Mouse (Mus musculus): ENCODE results near the gene Mbtps2. TPM values are rescaled to one million over a fixed set of nuclear protein-coding genes. Genes with fewer than 3 reads are reported as not detected.

Gene Mbtps2
- total RNA-seq (2021), result 10 to 100 TPM; 28.9 to 32.1 TPM
- long read RNA-seq, experiment 1, full-length matches to known transcripts, result 5 of 19 reads
- long read RNA-seq, experiment 1, partial matches to known transcripts, result 5 of 19 reads
- long read RNA-seq, experiment 1, other reads (novel, unspliced or antisense), result 9 of 19 reads
- long read RNA-seq, experiment 2, full-length matches to known transcripts, result 4 of 16 reads
- long read RNA-seq, experiment 2, partial matches to known transcripts, result 2 of 16 reads
- long read RNA-seq, experiment 2, other reads (novel, unspliced or antisense), result 10 of 16 reads

- DNase-seq (ENCODE audit: low spot score in 2 of 2), result peak; percentile 28 to 39
These were observed at the start of gene Mbtps2 for GRCm38 (mm10) chrX:157598186-157598996. TSS of gene Mbtps2 (minus strand) at chrX:157598715.

DNA sequence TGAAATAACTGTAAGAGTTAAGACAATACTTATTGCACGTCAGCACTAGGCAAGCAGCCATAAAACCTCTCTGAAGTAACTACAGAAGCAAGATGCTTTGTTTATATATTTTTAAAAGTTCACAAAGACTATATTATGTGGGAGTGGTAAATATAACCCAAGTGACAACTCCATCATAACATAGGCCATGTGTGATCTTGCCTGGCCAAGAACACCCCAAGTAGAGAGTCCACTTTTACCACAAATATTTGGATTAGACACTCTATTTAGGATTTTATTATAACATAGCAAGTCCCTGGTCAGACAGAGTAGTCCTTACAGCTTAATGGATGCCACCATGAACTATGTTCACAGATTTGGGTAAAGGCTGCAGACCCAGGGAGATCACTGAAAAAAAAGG lies 47.9 kb upstream of the Mbtps2 start:
- DNase-seq (ENCODE audit: low spot score in 2 of 2), result no peak

DNA sequence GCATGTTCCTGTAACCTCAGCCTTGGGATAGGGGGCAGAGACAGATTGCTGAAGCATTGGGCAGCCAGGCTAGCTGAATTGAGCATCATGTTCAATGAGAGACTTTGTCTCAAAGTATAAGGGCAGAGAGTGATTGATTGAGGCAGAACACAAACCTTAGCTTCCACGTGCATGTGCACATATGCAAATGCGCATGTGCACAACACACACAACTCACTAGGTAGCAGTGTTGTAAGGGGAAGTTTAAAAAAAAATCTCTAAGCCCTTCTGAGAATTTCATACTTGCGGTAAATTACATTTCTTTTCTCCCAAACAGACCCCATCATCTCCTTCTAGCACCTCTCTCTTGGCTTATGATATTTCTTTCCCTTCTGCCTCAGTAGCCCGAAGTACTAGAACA lies 46.2 kb upstream of the Mbtps2 start:
- DNase-seq (ENCODE audit: low spot score in 2 of 2), result no peak

DNA sequence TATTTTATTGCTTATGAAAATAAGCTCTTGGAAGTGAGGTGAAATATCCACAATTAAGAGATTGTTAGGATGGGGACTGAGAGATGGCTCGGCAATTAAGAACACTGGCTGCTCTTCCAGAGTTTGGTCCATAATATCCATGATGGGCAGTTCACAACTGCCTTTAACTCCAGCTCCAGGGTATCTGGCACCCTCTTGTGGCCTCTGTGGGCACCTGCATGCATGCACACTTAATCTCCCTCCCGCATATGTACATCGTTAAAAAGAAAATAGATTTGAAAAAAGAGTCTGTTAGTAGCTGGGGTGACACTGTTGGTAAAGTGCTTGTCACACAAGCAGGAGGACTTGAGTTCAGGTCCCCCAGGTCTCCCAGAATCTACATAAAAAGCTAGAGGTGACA lies 45.8 kb upstream of the Mbtps2 start:
- DNase-seq (ENCODE audit: low spot score in 2 of 2), result peak; percentile 39 to 49

- no peak for DNase-seq (ENCODE audit: low spot score in 2 of 2)
These were observed 44.3 kb upstream of the Mbtps2 start for GRCm38 (mm10) chrX:157642856-157643255.

GRCm38 (mm10) chrX:157637253-157637652 lies 38.7 kb upstream of the Mbtps2 start:
- DNase-seq (ENCODE audit: low spot score in 2 of 2), result no peak

DNA sequence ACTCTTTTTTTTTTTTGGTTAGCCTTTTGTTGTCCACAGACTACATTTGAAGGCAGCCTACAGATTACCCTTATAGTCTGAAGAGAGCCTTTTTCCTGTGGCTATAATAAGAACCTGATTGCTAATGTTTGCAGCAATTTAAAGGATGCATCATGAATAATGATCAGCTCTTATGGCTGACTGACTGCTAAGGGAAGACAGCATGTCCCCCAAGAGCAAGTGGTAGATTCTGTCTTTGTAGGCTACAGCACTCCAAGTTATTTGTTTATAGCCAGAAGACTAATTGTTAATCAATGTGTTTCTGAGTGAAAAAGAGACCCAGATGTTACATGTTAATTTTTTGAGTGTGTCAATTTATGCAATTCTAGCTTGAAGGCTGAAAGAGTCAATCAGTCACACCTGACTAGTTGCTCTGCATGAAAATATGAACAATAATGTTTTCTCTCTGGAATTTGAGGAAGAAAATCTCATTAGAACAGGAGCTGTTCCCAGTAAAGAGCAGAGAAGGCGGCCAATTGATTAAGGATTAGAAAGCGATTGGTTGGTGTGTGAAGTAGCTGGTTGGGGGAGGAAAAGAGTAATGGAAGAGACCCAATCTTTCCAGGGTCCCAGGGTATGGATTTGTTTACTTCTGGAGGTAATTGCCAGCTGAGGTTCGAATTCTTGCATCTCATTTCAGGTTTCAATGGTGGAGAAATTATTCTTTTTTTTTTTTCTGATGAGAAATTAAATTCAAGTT lies 35.3 kb upstream of the Mbtps2 start:
- no peak for DNase-seq (ENCODE audit: low spot score in 2 of 2)

DNA sequence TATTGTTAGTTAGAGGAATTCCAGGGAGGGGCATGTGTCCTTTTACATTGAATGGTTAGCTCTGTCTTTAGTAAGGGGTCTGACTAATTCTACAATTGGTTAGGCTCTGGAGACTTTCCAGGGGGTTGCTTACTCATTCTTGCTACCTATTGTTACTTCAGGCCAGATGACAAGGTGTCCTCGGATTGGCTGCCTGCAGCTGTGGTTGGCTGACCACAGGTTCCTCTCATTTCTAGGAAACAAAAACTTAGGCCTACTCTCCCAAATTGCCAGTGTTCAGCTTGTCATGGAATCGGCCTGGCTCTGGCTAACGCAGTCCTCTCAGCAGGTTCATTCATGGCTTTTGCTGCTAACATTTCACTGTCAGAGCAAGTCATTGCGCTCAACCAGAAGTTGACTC lies 31.8 kb upstream of the Mbtps2 start:
- DNase-seq (ENCODE audit: low spot score in 2 of 2), result no peak

GRCm38 (mm10) chrX:157612894-157613293 lies 14.4 kb upstream of the Mbtps2 start:
- peak; percentile 50 to 53 for DNase-seq (ENCODE audit: low spot score in 2 of 2)

- peak in 1 of 2 experiments; percentile 12 for DNase-seq (ENCODE audit: low spot score in 2 of 2)
These were observed 2.9 kb upstream of the Mbtps2 start for GRCm38 (mm10) chrX:157601450-157601849.

DNA sequence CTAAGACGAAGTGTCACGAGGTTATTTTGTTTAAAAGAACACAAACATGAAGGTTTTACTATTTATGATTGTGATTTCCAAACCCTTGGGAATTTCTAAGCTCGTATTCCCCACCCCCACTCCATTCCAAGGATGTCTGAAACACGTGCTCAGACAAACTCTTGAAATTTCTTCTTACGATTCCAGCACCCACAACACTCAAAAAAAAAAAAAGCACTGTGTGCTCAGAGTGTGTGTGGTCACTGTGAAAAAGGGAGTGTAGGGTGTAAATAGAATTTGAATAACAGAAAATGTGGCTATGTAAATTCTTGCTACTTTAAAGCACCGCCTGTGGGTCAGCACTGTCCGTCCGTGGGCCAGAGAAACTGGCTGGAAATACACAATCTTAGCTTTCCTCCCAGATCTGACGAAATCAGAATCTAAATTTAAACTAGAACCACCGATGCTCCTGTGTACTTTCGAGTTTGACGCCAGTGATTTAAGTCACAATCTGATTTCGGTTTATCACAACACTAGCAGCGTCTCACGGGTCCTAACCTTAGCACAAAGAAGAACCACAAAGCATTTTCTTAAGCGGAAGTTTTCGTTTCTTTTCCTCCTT lies 830 bp downstream of the Mbtps2 start:
- DNase-seq (ENCODE audit: low spot score in 2 of 2), result no peak

DNA sequence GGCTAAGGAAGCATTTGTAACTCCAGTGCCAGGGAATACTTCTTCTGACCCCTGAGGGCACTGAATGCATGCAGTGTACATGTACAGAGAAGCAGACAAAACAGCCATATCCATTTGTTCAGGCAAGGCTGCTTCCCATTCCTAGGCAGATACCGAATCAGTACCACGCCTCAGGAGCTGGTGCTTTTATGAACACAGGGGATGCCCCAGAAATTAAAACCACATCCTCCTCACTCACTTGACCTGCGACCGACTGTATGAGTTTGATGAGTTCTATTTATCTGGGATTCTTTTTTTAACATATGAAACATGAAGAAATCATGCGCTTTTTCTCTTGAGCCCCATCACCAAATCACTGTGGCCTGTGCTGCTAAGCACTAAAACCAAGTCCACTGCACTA lies 1.7 kb downstream of the Mbtps2 start:
- DNase-seq (ENCODE audit: low spot score in 2 of 2), result no peak

GRCm38 (mm10) chrX:157595927-157596326 lies 2.6 kb downstream of the Mbtps2 start:
- DNase-seq (ENCODE audit: low spot score in 2 of 2), result no peak

- DNase-seq (ENCODE audit: low spot score in 2 of 2), result no peak
These were observed 3.9 kb downstream of the Mbtps2 start for GRCm38 (mm10) chrX:157594606-157595005.

GRCm38 (mm10) chrX:157587001-157587400 lies 11.5 kb downstream of the Mbtps2 start:
- DNase-seq (ENCODE audit: low spot score in 2 of 2), result no peak

GRCm38 (mm10) chrX:157586397-157586796 lies 12.1 kb downstream of the Mbtps2 start:
- no peak for DNase-seq (ENCODE audit: low spot score in 2 of 2)

GRCm38 (mm10) chrX:157579108-157579614 lies 19.4 kb downstream of the Mbtps2 start:
- no peak for DNase-seq (ENCODE audit: low spot score in 2 of 2)

DNA sequence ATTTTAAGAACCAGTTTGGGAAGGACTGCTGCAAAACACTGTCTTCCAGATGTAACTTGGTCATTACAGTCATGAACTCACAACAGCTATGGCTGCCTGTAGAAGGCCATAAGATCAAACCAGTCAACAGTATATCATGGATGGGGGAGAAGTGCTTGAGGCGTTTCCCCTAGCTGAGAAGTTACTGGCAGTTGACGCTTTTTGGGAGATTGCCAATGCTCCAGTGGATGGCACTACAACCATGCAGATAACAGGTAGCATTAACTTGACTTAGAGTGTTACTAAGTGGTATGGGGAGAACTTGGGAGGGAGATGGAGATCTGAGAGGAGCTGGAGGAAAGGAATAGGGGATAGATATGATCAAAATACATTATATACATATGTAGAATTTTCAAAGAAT lies 23.8 kb downstream of the Mbtps2 start:
- no peak for DNase-seq (ENCODE audit: low spot score in 2 of 2)

DNA sequence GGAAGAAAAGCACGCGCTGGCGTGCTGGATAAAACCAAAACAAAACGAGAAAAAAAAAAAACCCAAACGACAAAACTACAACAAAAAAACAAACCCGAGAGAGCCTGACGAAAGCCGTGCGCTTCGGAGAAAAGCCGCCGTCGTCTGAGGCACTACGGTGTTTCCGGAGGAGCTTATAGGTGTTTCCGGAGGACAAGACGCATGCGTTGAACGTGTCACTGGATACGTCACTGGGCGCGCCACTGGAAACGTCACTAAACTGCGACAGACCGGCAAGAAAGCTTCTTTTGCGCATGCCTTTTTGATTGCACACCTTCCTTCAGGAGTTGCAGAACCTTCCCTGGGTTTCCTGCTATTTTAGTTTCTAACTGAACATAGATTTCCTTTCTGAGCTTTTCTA lies 29.7 kb downstream of the Mbtps2 start, which contains the start of gene Yy2:
Gene Yy2, minus strand, starts transcription at position 146 of the 400 bp plus-strand sequence.
- DNase-seq (ENCODE audit: low spot score in 2 of 2), result no peak

- no peak for DNase-seq (ENCODE audit: low spot score in 2 of 2)
These were observed 34.7 kb downstream of the Mbtps2 start for GRCm38 (mm10) chrX:157563794-157564193.

- no peak for DNase-seq (ENCODE audit: low spot score in 2 of 2)
These were observed 51.4 kb downstream of the Mbtps2 start for GRCm38 (mm10) chrX:157547082-157547481.
